Mouse (Mus musculus) forebrain, embryonic 14.5 days (tissue): ENCODE results near the gene Naglu. TPM values are rescaled to one million over a fixed set of nuclear protein-coding genes. Genes with fewer than 3 reads are reported as not detected.

Source experiments
- ATAC-seq: fragments of 200-750 bp; cut with Nextera tagmentation; 2 replicates; pipeline ENCODE4 v1.8.0; 2017; ENCODE audit warnings: mild to moderate bottlenecking, moderate library complexity
- DNase-seq: peaks from one replicate; pipeline ENCODE4 v3.0.0-alpha.2; 2015; ENCODE audit warnings: low spot score
- H3K27ac ChIP-seq: fragments of 300-500 bp; sonication (generic); 2 replicates; pipeline ENCODE4 v1.5.1; 2014; ENCODE audit warnings: low read depth, mild to moderate bottlenecking, control low read depth, low read length, moderate library complexity
- H3K27me3 ChIP-seq: fragments of 300-500 bp; sonication (generic); replicated peaks from 2 replicates; pipeline ENCODE4 v1.6.1; 2014; ENCODE audit warnings: low read length, control low read depth, mixed read lengths; ENCODE audit not compliant: control insufficient read depth, insufficient read depth
- H3K36me3 ChIP-seq: fragments of 300-500 bp; sonication (generic); 2 replicates; pipeline ENCODE4 v1.6.1; 2014; ENCODE audit warnings: low read length, control low read depth; ENCODE audit not compliant: control insufficient read depth, insufficient read depth
- H3K4me1 ChIP-seq: fragments of 300-500 bp; sonication (generic); 2 replicates; pipeline ENCODE4 v1.6.1; 2014; ENCODE audit warnings: antibody characterized with exemption, low read length, control low read depth; ENCODE audit not compliant: control insufficient read depth, insufficient read depth
- H3K4me2 ChIP-seq: fragments of 300-500 bp; sonication (generic); 2 replicates; pipeline ENCODE4 v1.6.1; 2014; ENCODE audit warnings: mild to moderate bottlenecking, control low read depth, low read length
- H3K4me3 ChIP-seq: fragments of 300-500 bp; sonication (generic); 2 replicates; pipeline ENCODE4 v1.5.1; 2014; ENCODE audit warnings: low read depth, low read length, control low read depth
- H3K9ac ChIP-seq: fragments of 300-500 bp; sonication (generic); 2 replicates; pipeline ENCODE4 v1.6.1; 2014; ENCODE audit warnings: mild to moderate bottlenecking, low read length, control low read depth, moderate library complexity
- H3K9me3 ChIP-seq: fragments of 300-500 bp; sonication (generic); replicated peaks from 2 replicates; pipeline ENCODE4 v1.6.1; 2016; ENCODE audit warnings: low read length, control low read depth, mixed read lengths; ENCODE audit not compliant: control insufficient read depth
- WGBS: fragments of 180-500 bp; shearing (Covaris S2); extraction: QIAGEN DNeasy Blood & Tissue Kit; methylation state at CpG from one replicate; pipeline ENCODE4 v1.1.7; 2014; 5-methylcytosine and 5-hydroxymethylcytosine counted together
- polyA plus RNA-seq: library from polyadenylated mRNA; unstranded; fragments of >200 nt; fragmentation: Nextera tagmentation; extraction: Ambion mirVana; gene quantifications from 2 replicates; pipeline ENCODE4 v1.2.1, GENCODE M21; 2014

The Naglu gene
- polyA plus RNA-seq, result 6.6 and 8.4 TPM in 2 replicates

GRCm38 (mm10) chr11:101069391-101070188, at the start of gene Naglu:
Naglu (plus strand) TSS chr11:101070012.
- no peaks in the 10 kb centered on the region for H3K9me3 ChIP-seq
- peaks cover 8% of the 10 kb centered on the region for H3K4me1 ChIP-seq
- peak within 1 kb of the TSS; percentile 68 for H3K27ac ChIP-seq
- peak within 1 kb of the TSS; percentile 98 for H3K4me2 ChIP-seq
- 4% methylated on average over 35 of the region's 35 CpGs for WGBS
- DNase-seq, result peak; percentile 94
- 0 out of 2 replicates have a peak, but pooled peaks cover 2% of the 10 kb centered on the region for H3K27me3 ChIP-seq
- H3K36me3 ChIP-seq, result no peaks in the 10 kb centered on the region
- ATAC-seq, result peak; percentile 91
- peak within 1 kb of the TSS; percentile 86 for H3K9ac ChIP-seq
- H3K4me3 ChIP-seq, result peak within 1 kb of the TSS; percentile 86

- Histone ChIP-seq H3K27me3 (no peaks in the 10 kb centered on the region), H3K4me3 (no peak overlapping the region), H3K9ac (no peak overlapping the region), H3K27ac (peak overlapping the region; percentile 60; the same call in 1 of the 2 replicates), H3K9me3 (no peaks in the 10 kb centered on the region), H3K4me2 (no peak overlapping the region), H3K36me3 (peaks cover 71% of the 10 kb centered on the region), H3K4me1 (no peaks in the 10 kb centered on the region)
- ATAC-seq (peak; percentile 20; the same call in 1 of the 2 replicates), DNase-seq (peak; percentile 55)
- WGBS, result 64% methylated on average over 12 of the region's 12 CpGs
Measured at GRCm38 (mm10) chr11:101023371-101023770, 46.4 kb upstream of the Naglu start.

GRCm38 (mm10) chr11:101024001-101024400, 45.8 kb upstream of the Naglu start:
- H3K27ac ChIP-seq, result peak overlapping the region; percentile 39; the same call in 1 of the 2 replicates
- WGBS, result 80% methylated on average over 4 of the region's 4 CpGs
- no peak overlapping the region for H3K9ac ChIP-seq
- peaks cover 72% of the 10 kb centered on the region for H3K36me3 ChIP-seq
- no peaks in the 10 kb centered on the region for H3K9me3 ChIP-seq
- no peak overlapping the region for H3K4me3 ChIP-seq
- ATAC-seq (no peak), DNase-seq (peak; percentile 55)
- H3K27me3 ChIP-seq, result no peaks in the 10 kb centered on the region
- H3K4me2 ChIP-seq, result no peak overlapping the region
- no peaks in the 10 kb centered on the region for H3K4me1 ChIP-seq

- 87% methylated on average over 11 of the region's 11 CpGs for WGBS
Measured at GRCm38 (mm10) chr11:101027121-101027520, 42.7 kb upstream of the Naglu start.

GRCm38 (mm10) chr11:101029320-101029719, 40.5 kb upstream of the Naglu start:
- Histone ChIP-seq H3K9me3 (no peaks in the 10 kb centered on the region), H3K36me3 (peaks cover 63% of the 10 kb centered on the region), H3K4me1 (no peaks in the 10 kb centered on the region), H3K9ac (no peak overlapping the region), H3K27me3 (no peaks in the 10 kb centered on the region), H3K4me2 (no peak overlapping the region), H3K27ac (no peak overlapping the region), H3K4me3 (no peak overlapping the region)
- ATAC-seq, result no peak
- DNase-seq, result no peak
- WGBS, result 79% methylated on average over 8 of the region's 8 CpGs

More at GRCm38 (mm10) chr11:101027121-101027520, 42.7 kb upstream of the Naglu start:
- no peak overlapping the region for H3K4me2 ChIP-seq
- no peak overlapping the region for H3K27ac ChIP-seq
- no peak overlapping the region for H3K4me3 ChIP-seq
- H3K9ac ChIP-seq, result no peak overlapping the region
- H3K9me3 ChIP-seq, result no peaks in the 10 kb centered on the region
- DNase-seq (no peak), ATAC-seq (no peak)
- H3K27me3 ChIP-seq, result no peaks in the 10 kb centered on the region
- H3K36me3 ChIP-seq, result peaks cover 64% of the 10 kb centered on the region
- H3K4me1 ChIP-seq, result no peaks in the 10 kb centered on the region

GRCm38 (mm10) chr11:101030136-101030807, 39.5 kb upstream of the Naglu start:
- DNase-seq (no peak), ATAC-seq (no peak)
- H3K4me3 ChIP-seq, result no peak overlapping the region
- no peaks in the 10 kb centered on the region for H3K4me1 ChIP-seq
- H3K27ac ChIP-seq, result no peak overlapping the region
- H3K36me3 ChIP-seq, result peaks cover 71% of the 10 kb centered on the region
- no peak overlapping the region for H3K4me2 ChIP-seq
- no peak overlapping the region for H3K9ac ChIP-seq
- H3K27me3 ChIP-seq, result no peaks in the 10 kb centered on the region
- 93% methylated on average over 10 of the region's 10 CpGs for WGBS
- no peaks in the 10 kb centered on the region for H3K9me3 ChIP-seq

GRCm38 (mm10) chr11:101030808-101031156, 39.0 kb upstream of the Naglu start:
- 93% methylated on average over 4 of the region's 4 CpGs for WGBS
- Histone ChIP-seq H3K4me1 (no peaks in the 10 kb centered on the region), H3K4me2 (no peak overlapping the region), H3K27me3 (no peaks in the 10 kb centered on the region), H3K9ac (no peak overlapping the region), H3K4me3 (no peak overlapping the region), H3K27ac (no peak overlapping the region), H3K9me3 (no peaks in the 10 kb centered on the region), H3K36me3 (peaks cover 75% of the 10 kb centered on the region)
- no peak for DNase-seq
- no peak for ATAC-seq

GRCm38 (mm10) chr11:101031470-101031869, 38.3 kb upstream of the Naglu start:
- DNase-seq (no peak), ATAC-seq (no peak)
- Histone ChIP-seq H3K27me3 (no peaks in the 10 kb centered on the region), H3K36me3 (peaks cover 80% of the 10 kb centered on the region), H3K9ac (no peak overlapping the region), H3K4me1 (no peaks in the 10 kb centered on the region), H3K27ac (no peak overlapping the region), H3K4me2 (no peak overlapping the region), H3K4me3 (no peak overlapping the region), H3K9me3 (no peaks in the 10 kb centered on the region)
- 100% methylated on average over 1 of the region's 1 CpGs for WGBS
